Mouse (Mus musculus) megakaryocyte, embryonic 14.5 days (primary cell): ENCODE results near the gene Brms1.

Experiments used
- FLI1 ChIP-seq: IDR thresholded peaks from 2 replicates; pipeline ENCODE4 v1.6.1; 2012; ENCODE audit warnings: low read length, inconsistent platforms, mixed read lengths
- GATA1 ChIP-seq: IDR thresholded peaks from 3 replicates; pipeline ENCODE4 v1.6.1; 2012; ENCODE audit warnings: mixed read lengths, low read length, inconsistent platforms, borderline replicate concordance

DNA sequence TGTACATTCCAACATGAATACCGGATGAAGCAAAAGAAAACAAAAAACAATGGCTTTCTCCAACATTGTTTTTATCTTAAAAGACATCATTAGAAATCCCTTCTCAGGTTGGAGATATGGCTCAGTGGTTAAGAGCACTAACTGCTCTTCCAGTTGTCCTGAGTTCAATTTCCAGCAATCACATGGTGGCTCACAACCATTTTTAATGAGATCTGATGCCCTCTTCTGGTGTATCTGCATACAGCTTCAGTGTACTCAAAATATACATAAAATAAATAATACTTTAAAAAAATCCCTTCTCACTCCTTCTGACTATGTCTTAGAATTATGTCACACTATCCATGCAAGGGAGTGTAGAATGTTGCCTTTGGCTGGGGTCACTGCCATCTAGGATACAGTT lies 38.1 kb downstream of the Brms1 start:
- TF ChIP-seq GATA1 (no peak), FLI1 (no peak)
